Mouse (Mus musculus) left cerebral cortex, adult 18-20 months (tissue): ENCODE measurements around the gene Pbx1. TPM values are rescaled to one million over a fixed set of nuclear protein-coding genes. Genes with fewer than 3 reads are reported as not detected.

Experiments
- DNase-seq, 2 experiments: peaks; one replicate each; pipeline ENCODE4 v3.0.0; 2021 to 2022; ENCODE audit warnings: low spot score in 2 of 2, mixed read lengths in 1 of 2
- total RNA-seq, 2 experiments: library from RNA; stranded (reverse); gene quantifications; 2 replicates each; pipeline ENCODE4 v1.2.3; 2021

The Pbx1 gene
- total RNA-seq, 2 experiments from 2014 or later: 130 to 135 TPM

GRCm38 (mm10) chr1:168348036-168348784 is 83.9 kb downstream of the Pbx1 start:
- no peak for DNase-seq

- no peak for DNase-seq
Measured at GRCm38 (mm10) chr1:168344918-168345317, 87.2 kb downstream of the Pbx1 start.

- no peak for DNase-seq
Measured at GRCm38 (mm10) chr1:168344262-168344661, 87.8 kb downstream of the Pbx1 start.

- DNase-seq: no peak
Measured at GRCm38 (mm10) chr1:168342269-168342668, 89.8 kb downstream of the Pbx1 start.

DNA sequence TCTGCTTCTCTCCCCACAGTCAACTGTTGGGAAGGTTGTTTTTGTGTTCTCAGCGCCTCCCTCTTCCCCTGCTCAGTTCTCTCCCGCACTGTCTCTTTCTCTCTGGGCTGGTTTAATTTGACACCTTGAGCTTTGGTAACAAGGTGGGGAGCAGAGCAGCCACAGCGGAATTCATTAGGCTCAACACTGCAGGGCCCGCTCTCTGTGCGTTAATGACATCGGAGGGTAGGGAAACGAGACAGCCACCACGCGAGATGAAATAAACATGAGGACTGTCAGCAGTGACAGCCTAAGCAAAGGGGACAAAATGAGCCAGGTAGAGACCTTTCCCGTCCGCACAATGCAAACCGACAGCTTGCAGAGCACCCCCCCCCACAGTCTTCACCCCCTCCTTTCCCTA is 90.2 kb downstream of the Pbx1 start:
- no peak for DNase-seq

DNA sequence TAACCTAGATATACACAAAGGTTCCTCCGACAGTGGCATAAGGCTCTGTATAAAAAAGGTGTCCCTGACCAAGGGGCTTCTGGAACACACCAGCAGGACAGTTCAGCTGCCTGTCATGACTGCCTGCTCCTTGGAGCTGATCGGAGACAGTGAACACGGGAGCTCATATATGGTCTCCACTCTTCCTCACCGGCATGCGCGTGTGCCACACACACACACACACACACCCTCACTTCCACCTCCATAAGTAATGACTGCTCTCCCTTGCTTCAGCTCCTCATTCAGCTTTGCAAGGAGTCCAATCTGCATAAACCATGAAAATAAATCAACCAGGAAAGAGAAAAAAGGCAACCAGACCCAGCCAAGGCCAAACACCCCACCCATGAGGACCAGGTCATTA is 90.7 kb downstream of the Pbx1 start:
- no peak for DNase-seq

DNA sequence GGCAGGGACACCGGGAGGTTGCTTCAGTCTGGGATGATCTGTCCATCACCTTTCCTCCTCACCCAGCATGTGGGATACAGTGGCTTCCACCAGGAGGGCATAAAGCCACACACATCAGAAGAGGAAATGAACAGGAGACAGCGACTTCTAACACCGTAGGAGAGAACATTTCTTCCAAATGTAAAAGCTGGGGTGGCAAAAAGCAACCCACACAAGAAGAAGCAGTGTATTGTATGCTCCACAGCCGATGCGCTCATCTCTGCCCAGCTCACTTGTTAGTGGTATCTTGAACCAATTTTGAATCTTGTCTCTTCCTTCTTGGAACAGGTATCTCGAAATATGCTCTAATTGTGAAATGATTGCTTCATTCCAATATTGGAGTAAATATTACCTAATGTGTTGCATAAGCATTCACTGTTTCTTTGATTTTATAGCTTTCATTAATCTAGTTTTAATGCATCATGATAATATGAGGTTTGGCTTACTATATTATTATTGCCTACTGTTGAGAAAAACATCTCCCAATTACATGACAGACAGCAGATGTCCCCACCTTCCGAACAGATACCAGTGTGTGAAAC is 95.7 kb downstream of the Pbx1 start:
- no peak for DNase-seq

- DNase-seq: no peak
Measured at GRCm38 (mm10) chr1:168334831-168335574, 97.1 kb downstream of the Pbx1 start.

GRCm38 (mm10) chr1:168332056-168332455 is 100.0 kb downstream of the Pbx1 start:
- no peak for DNase-seq

DNA sequence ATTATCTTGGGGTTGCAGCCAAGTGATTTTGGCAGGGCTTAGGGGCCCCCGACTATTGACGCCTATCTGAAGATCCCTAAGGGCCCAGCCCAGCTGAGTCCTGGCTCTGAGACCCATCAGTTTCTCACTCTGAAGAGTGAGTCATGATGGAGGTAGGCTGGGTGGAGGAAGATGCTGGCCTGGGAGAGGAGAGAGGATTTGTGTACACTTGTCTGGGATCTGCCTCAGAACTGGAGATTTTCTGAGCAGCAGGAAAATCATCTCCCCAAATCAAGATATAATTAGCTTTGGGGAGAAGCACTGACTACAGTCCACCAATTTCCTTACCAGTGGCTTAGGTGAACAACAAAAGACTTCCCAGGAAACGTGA is 103.8 kb downstream of the Pbx1 start:
- peak in 1 of 2 experiments; percentile 16 for DNase-seq

DNA sequence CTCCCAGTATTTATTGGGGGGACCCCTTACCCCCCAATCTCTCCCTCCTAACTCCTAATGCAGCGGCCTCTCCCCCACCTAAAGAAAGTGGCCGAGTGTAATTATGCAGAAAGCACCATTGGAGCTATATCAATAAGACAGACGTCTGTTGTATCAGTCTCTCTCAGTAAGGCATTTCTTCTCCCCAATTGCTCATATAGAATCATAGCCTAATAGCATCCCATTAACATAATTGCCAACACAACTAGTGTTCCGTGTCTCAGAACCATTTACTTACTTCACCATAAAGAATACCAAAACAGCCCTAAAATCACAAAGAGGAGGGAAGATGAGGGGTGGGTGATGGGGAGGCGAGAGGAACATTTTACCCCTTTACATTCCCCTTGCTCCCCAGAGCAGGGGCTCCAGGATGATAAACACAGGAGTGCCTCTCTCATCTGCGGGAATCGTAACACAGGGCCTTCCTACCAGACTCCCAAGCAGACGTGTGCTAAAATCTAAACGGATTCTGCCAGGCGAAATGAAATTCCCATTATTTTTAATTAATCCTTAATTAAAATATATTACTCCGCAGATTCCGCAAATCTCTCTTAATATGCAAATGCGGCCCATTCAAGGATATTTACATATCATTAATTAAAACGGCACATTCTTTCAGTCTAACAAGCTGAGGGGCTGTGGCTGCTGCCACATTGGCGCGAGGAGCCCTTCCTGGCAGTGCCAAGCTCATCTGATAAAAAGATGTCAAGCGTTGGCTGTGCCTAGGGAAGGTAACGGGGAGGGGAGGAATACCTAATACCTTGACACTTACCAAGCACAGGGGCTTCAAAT is 104.5 kb downstream of the Pbx1 start:
- no peak for DNase-seq

GRCm38 (mm10) chr1:168325786-168326185 is 106.3 kb downstream of the Pbx1 start:
- peak in 1 of 2 experiments; percentile 32 for DNase-seq

DNA sequence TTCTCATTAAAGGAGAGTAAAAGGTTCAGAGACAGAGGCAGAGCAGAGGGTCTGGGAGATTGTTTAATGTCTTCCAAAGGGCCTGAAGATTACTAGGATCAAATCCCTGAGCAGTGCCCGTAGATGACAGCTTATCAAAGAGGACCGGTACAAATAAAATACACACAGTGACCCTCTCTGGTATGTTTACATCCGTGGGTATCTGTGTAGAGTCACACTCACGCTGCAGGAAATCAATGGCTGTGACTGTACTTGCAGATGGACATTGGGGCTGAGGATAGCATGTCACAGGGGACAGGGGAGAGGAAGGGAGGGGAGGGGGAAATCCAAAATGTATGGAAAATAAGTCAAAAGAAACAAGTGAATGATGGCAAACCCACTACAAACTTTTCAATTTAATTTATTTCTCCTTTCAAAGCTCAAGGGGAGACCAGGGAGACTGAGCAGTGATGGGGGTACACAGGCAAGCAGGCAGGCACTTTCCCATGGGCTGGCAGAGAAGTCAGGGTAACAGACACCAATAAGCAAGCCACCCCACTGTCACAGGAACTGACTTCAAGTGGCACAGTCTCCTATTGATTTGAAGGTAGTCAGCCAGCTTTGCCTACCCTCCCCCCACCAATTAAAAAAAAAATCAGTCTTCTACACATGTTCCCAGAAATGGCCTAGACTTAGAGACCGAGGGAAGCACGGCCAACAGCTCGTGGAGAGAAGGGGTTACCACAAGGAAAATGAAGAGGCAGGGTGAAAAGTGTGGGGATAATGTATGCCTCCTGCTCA is 107.6 kb downstream of the Pbx1 start:
- DNase-seq: no peak

- DNase-seq: no peak
Measured at GRCm38 (mm10) chr1:168323436-168324108, 108.5 kb downstream of the Pbx1 start.

- DNase-seq: peak in 1 of 2 experiments; percentile 54
Measured at GRCm38 (mm10) chr1:168322892-168323291, 109.2 kb downstream of the Pbx1 start.

GRCm38 (mm10) chr1:168319695-168320094 is 112.4 kb downstream of the Pbx1 start:
- no peak for DNase-seq

- DNase-seq: no peak
Measured at GRCm38 (mm10) chr1:168318899-168319469, 113.1 kb downstream of the Pbx1 start.

DNA sequence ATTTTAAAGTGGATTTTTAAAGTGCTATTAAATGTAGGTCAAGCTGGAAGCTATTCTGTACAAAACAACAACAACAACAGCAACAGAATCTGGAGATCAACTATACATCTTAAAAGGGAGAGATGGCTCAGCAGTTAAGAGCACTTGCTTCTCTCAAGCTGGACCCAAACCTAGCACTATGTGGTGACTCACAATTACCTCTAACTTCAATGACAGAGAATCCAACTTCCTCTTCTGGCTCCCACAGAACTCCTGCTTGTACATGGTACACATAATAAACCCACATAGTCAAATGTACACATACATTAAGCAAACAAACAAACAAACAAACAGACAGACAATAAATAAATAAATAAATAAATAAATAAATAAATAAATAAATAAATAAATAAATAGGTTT is 118.3 kb downstream of the Pbx1 start:
- DNase-seq: no peak

DNA sequence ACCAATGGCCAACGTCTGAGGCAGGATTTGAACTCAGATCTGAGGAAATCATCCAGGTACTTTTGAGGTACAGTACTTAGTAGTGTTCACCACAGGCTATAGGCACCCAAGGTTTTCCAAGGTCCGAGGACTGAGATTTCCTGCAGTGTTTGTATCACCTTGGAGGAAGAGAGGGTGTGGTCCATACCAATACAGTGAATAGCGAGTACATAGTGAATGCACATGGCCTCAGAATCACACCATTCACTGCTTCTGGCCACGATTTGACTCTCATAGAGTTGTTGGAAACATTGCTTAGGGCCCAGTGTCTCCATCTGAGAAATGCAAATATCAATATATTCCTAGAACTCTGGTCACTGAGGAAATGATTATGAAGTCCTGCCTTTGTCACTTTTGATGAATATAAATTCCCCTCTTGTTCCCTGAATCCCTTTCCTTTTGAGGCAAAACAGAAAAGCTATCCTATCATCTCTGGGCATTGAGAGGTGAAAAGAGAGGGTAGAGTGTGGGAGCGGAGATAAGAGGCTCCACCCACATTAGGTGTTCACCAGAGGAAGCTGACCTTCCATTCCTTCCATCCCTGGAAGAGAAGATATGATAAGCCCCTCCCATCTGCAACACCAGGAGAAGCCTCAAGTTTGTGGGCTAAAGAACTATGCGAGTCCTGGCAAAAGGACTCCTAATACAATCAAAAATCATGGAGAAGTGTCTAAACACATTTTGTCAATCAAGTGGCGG is 119.2 kb downstream of the Pbx1 start:
- no peak for DNase-seq
